Mouse (Mus musculus) stomach, postnatal 0 days (tissue): Measurements from ENCODE around the gene Gm20532.

Experiments used
- CTCF ChIP-seq: IDR thresholded peaks from 2 replicates; pipeline ENCODE4 v1.5.1; 2016; ENCODE audit warnings: antibody characterized with exemption, low read depth, mild to moderate bottlenecking, moderate library complexity
- EP300 ChIP-seq: optimal IDR thresholded peaks from 2 replicates; pipeline ENCODE3; 2016; ENCODE audit warnings: antibody characterized with exemption

DNA sequence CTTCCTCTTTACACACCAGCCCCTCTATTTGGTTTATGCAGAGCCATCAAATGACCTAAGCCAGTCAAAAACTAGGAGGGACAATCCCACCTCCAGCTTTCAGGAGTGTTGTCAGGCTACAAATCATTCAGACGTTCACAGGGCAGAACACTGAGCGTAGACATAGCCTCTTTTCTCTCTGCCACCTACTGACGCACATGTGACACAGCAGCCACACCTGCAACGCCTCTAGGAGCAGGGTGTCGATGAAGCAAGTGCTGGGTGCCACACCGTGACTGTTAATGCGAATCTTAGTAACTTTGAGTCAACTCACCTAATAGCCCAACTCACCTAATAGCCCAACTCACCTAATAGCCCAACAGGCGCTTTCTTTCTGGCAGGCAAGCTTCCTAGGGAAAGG is 52.6 kb downstream of the Gm20532 start:
- TF ChIP-seq CTCF (peak; percentile 75), EP300 (no peak)
